Mouse (Mus musculus) CD4-positive, CD25-positive, alpha-beta regulatory T cell (primary cell): ENCODE measurements around the gene Ercc6l. TPM values are rescaled to one million over a fixed set of nuclear protein-coding genes. Genes with fewer than 3 reads are reported as not detected.

Experiments used
- polyA plus RNA-seq: library from polyadenylated mRNA; unstranded; fragments of 100-300 nt; shearing (Covaris generic); gene quantifications from one replicate; pipeline ENCODE4 v1.2.1, GENCODE M21; 2017

Gene Ercc6l
- polyA plus RNA-seq, result 2.9 TPM

DNA sequence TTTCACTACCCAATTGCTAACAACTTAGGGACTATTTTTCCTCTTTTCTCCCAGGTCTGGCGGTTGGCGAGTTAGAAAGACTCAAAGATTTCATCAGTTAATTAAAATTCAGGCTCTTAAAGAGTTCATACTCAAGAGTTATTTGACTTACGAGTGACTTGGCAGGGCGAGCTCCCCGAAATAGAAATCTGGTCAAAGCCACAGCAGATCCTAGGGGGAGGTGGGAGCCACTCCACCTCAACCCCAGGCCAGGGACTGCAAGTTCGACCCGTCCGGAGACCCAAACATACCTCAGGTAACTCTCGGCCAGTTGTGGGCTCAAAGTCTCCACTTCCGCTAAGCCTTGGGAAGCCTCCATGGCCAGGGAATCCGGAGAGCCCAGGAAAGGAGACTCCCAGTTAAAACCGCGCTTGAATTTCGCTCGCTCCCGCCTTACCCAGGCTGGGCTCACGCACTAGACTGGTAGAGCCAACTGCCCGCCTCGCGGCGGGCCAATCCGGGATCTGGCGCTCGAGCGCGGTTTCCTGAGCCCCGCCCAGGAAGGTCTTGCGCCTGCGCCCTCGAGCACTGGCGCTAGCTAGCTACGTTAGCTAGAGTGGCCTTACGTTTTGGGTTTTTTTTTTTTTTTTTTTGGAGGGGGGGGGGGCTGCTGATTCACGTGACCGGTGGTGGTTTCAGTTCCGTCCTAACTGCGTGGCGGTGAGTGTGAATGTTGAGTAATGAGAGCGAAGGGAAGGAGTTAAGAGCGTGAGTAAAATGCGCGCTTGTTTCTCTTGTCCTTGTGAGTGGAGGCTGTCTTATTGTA lies at the start of gene Ercc6l:
TSS of gene Ercc6l (minus strand) at position 474 of the 805 bp plus-strand sequence.

DNA sequence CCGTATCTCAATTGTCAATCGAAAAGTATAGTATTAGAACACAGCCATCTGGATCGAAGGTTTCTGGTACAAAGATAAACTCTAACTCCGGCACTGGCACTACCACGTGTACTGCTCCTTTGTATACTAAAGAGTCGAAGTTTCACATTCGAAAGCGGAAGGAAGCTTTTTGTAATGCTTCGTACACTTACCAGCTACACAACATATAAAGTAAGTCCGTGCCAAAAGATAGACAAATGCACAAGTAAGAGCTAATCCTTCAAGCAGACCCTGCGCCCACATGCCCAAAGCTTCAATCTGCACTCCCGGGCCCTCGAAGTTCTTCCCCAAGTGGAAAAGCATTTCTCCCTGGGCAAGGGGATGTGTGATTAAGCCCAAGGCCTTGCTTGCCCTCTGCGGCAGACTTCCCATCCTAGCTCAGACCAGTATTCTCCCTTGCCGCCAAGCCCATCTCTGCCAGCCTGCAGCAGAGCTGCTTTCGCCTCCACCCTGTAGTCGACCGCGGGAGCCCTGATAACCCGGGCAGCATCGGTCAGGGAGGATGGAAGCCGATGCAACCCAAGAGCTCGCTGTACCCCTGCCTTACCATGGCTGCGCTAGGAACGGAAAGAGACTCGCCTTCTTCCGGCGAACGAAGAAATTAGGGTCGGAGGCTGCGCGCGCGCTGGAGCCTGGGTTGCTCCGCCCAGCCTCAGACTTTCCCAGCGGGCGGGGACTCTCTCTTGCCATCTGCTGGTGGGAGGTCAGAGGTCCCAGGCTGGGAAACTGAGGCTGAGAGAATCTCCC lies 32.0 kb upstream of the Ercc6l start, which contains the start of gene Rps4x:
TSS of gene Rps4x (minus strand) at position 683 of the 786 bp plus-strand sequence.

DNA sequence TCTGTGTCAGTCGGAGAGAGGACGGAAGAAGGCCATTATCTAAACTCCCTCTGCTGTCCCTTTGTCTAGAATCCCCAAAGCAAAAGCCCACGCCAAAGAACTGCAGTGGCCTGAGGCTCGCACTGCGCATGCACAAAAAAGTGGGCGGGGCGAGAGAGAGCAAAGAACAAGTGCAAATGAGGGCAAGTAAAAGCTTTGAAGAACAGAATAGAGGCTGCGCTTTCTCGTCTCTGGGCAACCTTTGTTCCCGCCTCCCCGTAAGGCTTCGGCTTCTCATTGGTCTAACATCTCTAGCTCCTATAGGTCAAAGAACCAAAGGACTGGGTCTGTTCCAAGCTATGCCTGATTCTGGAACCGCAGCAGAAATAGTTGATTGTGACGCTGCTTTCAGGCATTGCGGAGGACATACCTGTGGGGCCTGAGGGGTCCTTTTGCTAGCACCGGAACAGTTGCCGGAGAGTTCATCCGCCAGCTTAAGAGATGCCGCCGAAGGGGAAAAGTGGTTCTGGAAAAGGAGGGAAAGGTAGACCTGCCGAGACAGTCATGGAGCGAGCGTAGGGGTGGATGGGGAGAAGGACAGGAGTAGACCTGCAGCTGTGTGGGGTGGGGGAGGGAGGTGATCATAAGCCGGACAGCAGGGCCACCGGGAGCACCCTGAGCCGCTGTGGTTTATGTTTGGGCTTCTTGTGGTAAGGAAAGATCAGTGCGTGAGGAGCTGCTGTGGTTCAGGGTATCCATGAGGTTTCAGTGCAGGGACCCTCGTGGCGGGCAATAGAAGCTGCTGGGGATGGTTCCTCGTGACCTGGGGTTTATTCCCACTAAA lies 37.6 kb downstream of the Ercc6l start, which contains the start of gene Pin4:
TSS of gene Pin4 (plus strand) at position 406 of the 823 bp plus-strand sequence.

Other genes starting within 250 kb of the Ercc6l start
- 0.48 TPM for gene Rtl5, start 85.8 kb downstream of the Ercc6l start, polyA plus RNA-seq
- gene Pin4, start 37.6 kb downstream of the Ercc6l start, polyA plus RNA-seq, result 21.8 TPM
- 709 TPM for gene Rps4x, start 32.3 kb upstream of the Ercc6l start, polyA plus RNA-seq
- gene Cited1, start 95.1 kb upstream of the Ercc6l start, polyA plus RNA-seq, result not detected